In the genomic region with DNA sequence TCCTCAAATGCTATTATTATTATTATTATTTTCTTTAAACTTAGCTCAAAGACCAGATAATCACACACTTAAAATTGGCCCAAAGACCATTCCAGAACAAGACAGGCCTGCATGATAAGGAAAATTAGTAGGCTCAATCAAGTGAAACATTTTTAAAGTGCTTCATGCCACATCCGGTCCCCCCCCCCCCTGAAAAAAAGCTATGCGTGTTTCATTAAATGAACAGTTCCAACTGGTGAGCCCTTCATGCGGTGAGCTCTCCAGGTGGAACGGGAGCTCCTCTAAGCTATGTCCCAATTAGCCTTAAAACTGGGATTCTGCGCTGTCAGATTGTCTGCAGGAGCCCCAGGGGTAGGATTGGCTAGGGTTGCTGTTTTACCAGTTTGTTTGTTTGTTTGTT, we compare ENCODE assay signal across 8 mouse cellular contexts. TPM values are rescaled to one million over a fixed set of nuclear protein-coding genes. Genes with fewer than 3 reads are reported as not detected.
A peak's percentile ranks its signal among the peaks of the same experiment; 100 is the strongest.
DNase-seq lines count a peak whose midpoint lies in the region; ATAC-seq and TF ChIP-seq lines count a peak whose summit lies in the region.

No protein-coding gene starts in this region.

- H3K4me1 ChIP-seq in heart, embryonic 14.5 days (ENCODE audit: control insufficient read depth in 2 of 2, insufficient read depth in 2 of 2, low read length in 2 of 2): peaks cover 4 to 15% of the 10 kb centered on the region in 2 experiments
- H3K4me1 ChIP-seq in heart, adult 2 months (ENCODE audit: control insufficient read depth, insufficient read depth, low read length): peaks cover 2% of the 10 kb centered on the region; the same call in 1 of the 2 replicates
- H3K4me1 ChIP-seq in hindbrain, embryonic 14.5 days (replicated peaks; ENCODE audit: control insufficient read depth, insufficient read depth, low read length): peaks cover 10% of the 10 kb centered on the region; the same call in 1 of the 2 replicates

- H3K36me3 ChIP-seq in heart, embryonic 14.5 days (ENCODE audit: control insufficient read depth, insufficient read depth, low read length): no peaks in the 10 kb centered on the region
- H3K36me3 ChIP-seq in heart, adult 2 months (ENCODE audit: control insufficient read depth, insufficient read depth, low read length): no peaks in the 10 kb centered on the region
- H3K36me3 ChIP-seq in hindbrain, embryonic 14.5 days (replicated peaks; ENCODE audit: control insufficient read depth, insufficient read depth): no peaks in the 10 kb centered on the region

- TF ChIP-seq POLR2A in heart, adult 2 months (IDR thresholded peaks at IDR 0.05; ENCODE audit: insufficient read depth, low read depth, low read length): no peak

- H3K27ac ChIP-seq in heart, embryonic 14.5 days (replicated peaks in 1 of 2; ENCODE audit: control insufficient read depth in 1 of 2, insufficient read depth in 1 of 2, low read depth in 2 of 2, low read length in 2 of 2): no peak overlapping the region
- H3K27ac ChIP-seq in heart, adult 2 months: no peak overlapping the region
- H3K27ac ChIP-seq in hindbrain, embryonic 14.5 days: no peak overlapping the region

- peak overlapping the region; percentile 72 for H3K4me2 ChIP-seq in heart, embryonic 14.5 days (ENCODE audit: low read length)
- peak overlapping the region; percentile 87 for H3K4me2 ChIP-seq in hindbrain, embryonic 14.5 days (replicated peaks)

- H3K4me3 ChIP-seq in heart, embryonic 14.5 days (ENCODE audit: control insufficient read depth in 1 of 2, insufficient read depth in 1 of 2, low read depth in 1 of 2, low read length in 2 of 2): peak overlapping the region in 1 of 2 experiments; percentile 46; a peak in 2 of 4 replicates
- no peak overlapping the region for H3K4me3 ChIP-seq in heart, adult 2 months
- no peak overlapping the region; the same call in 1 of the 2 replicates for H3K4me3 ChIP-seq in hindbrain, embryonic 14.5 days (replicated peaks; ENCODE audit: low read length)

- intact Hi-C loops in heart, adult 2 months (cut with DNase I): no loop called here

- WGBS in heart, embryonic 14.5 days: 73% methylated on average over 5 of the region's 5 CpGs
- WGBS in heart, adult 2 months: 61% methylated on average over 5 of the region's 5 CpGs
- 76% methylated on average over 5 of the region's 5 CpGs for WGBS in hindbrain, embryonic 14.5 days

- no peaks in the 10 kb centered on the region for H3K79me2 ChIP-seq in heart, adult 2 months (replicated peaks; ENCODE audit: control insufficient read depth, insufficient read depth, low read length)

- DNase-seq in heart, adult 2 months: no peak
- no peak for DNase-seq in hindbrain, embryonic 14.5 days (ENCODE audit: low spot score)
- no peak for DNase-seq in retina, postnatal 1 day
- DNase-seq in layer of hippocampus, postnatal 10 days (ENCODE audit: low spot score in 2 of 2): no peak
- DNase-seq in ovary, adult 18-20 months (ENCODE audit: low spot score): no peak

- no peaks in the 10 kb centered on the region for H3K27me3 ChIP-seq in heart, embryonic 14.5 days (ENCODE audit: control insufficient read depth, insufficient read depth, low read length)
- no peaks in the 10 kb centered on the region for H3K27me3 ChIP-seq in heart, adult 2 months (ENCODE audit: control insufficient read depth, insufficient read depth, low read length)
- H3K27me3 ChIP-seq in hindbrain, embryonic 14.5 days (ENCODE audit: control insufficient read depth, insufficient read depth, low read length): peaks cover 7% of the 10 kb centered on the region; the same call in 1 of the 2 replicates

- peaks cover 5% of the 10 kb centered on the region for H3K9me3 ChIP-seq in heart, embryonic 14.5 days (ENCODE audit: control insufficient read depth, low read length)
- H3K9me3 ChIP-seq in hindbrain, embryonic 14.5 days (ENCODE audit: control insufficient read depth, low read length): no peaks in the 10 kb centered on the region

- no peak for ATAC-seq in heart, embryonic 14.5 days (ENCODE audit: insufficient number of reproducible peaks, insufficient read depth, low FRiP score, low read depth)
- peak; percentile 33 for ATAC-seq in CD4-positive, CD25-positive, alpha-beta regulatory T cell, adult 4 months
- ATAC-seq in hindbrain, embryonic 14.5 days (ENCODE audit: low FRiP score): no peak
- ATAC-seq in megakaryocyte progenitor cell, adult 5-6 weeks (replicated peaks; ENCODE audit: poor library complexity): 0 out of 2 replicates have a peak, but pooled peaks have one; percentile 3

- H3K9ac ChIP-seq in heart, embryonic 14.5 days (ENCODE audit: low read length): peak overlapping the region; percentile 69
- no peak overlapping the region for H3K9ac ChIP-seq in heart, adult 2 months (ENCODE audit: low read depth, low read length)
- H3K9ac ChIP-seq in hindbrain, embryonic 14.5 days: no peak overlapping the region

- no peak for TF ChIP-seq CTCF in heart, adult 2 months (IDR thresholded peaks at IDR 0.05)

- no peak for TF ChIP-seq EP300 in heart, adult 2 months (IDR thresholded peaks at IDR 0.05; ENCODE audit: insufficient read depth, low read depth, low read length)

RNA-seq across cellular contexts. Expression of gene Gm42791, which starts 21.3 kb away (rescaled TPM):
- polyA plus RNA-seq in heart, embryonic 14.5 days (2014; fragmentation: Nextera tagmentation; extraction: Ambion mirVana): 1.4 TPM in 1 of 2 replicates, not detected in the other
- total RNA-seq in heart, adult 2 months (2021): 1 to 10 TPM; 5.7 to 5.9 TPM
- not detected in 2 replicates for polyA plus RNA-seq in heart, adult 2 months (2012; rRNA removed)
- 1 to 10 TPM; 1.3 to 1.4 TPM for polyA plus RNA-seq in CD4-positive, CD25-positive, alpha-beta regulatory T cell, adult 4 months (2017; shearing (Covaris generic))
- polyA plus RNA-seq in hindbrain, embryonic 14.5 days (2014; fragmentation: Nextera tagmentation; extraction: Ambion mirVana): 0.33 and 2.6 TPM in 2 replicates
- not detected in 2 replicates for total RNA-seq in megakaryocyte progenitor cell, adult 5-6 weeks (2015)
- total RNA-seq in megakaryocyte progenitor cell, adult 5-6 weeks (2017): not detected in 2 replicates
- total RNA-seq in layer of hippocampus, postnatal 10 days (2021): 10 to 100 TPM in 1 of 2 experiments, 1 to 10 TPM in 1; 9.6 to 11.5 TPM

Comparison
In these comparisons a context has a peak if more than half of its experiments do, and no peak if none do; other contexts are left out.
1. ATAC-seq: peak in CD4-positive, CD25-positive, alpha-beta regulatory T cell, adult 4 months (single experiment) and megakaryocyte progenitor cell, adult 5-6 weeks (single experiment); none in heart, embryonic 14.5 days (single experiment) and hindbrain, embryonic 14.5 days (single experiment).